Mouse (Mus musculus): ENCODE data around the gene 6430531B16Rik. TPM values are rescaled to one million over a fixed set of nuclear protein-coding genes. Genes with fewer than 3 reads are reported as not detected.

Gene 6430531B16Rik
- polyA plus RNA-seq, 1 experiment from 2014 or later = not detected

DNA sequence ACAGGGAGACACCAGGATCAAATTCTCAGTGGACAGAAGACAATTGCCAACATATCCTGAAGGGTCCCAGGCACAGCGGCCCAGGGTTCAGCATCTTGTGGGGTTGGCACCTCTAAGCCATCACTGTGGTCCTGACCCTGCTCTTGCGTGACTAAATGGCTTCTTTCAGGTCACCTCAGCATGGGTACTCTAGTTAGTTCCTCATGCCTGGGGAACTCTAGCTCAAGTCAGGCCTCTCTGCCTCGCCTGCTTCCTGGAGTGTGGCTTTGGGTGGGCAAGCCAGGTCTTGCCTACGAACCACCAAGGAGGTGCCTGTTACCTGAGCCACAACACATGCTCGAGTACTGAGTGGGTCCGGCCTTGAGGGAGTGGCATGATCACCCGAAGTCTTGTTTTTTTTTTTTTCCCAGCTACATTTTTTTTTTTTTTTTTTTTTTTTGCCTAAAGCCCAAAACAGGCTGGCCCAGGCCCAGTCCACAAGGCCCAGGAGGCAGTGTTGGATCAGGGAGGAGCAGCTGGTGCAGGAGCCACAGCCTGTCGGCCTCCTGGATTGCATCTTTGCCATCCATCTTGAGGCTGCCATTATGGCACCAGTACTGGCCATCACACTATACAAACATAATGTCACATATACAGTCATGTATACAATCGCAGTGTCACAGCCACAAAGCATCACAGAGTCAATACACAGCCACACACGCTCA is 8.2 kb downstream of the 6430531B16Rik start:
- ATAC-seq (ENCODE audit: insufficient number of reproducible peaks, insufficient read depth, low FRiP score, low read depth) = no peak
- Histone ChIP-seq H3K4me1 (ENCODE audit: control insufficient read depth in 2 of 2, insufficient read depth in 2 of 2, low read length in 2 of 2) (peaks cover 0 to 3% of the 10 kb centered on the region in 2 experiments; a peak in 2 of 4 replicates), H3K27ac (replicated peaks in 1 of 2; ENCODE audit: control insufficient read depth in 1 of 2, insufficient read depth in 1 of 2, low read depth in 2 of 2, low read length in 2 of 2) (no peak overlapping the region), H3K9ac (ENCODE audit: low read length) (no peak overlapping the region), H3K27me3 (ENCODE audit: control insufficient read depth, insufficient read depth, low read length) (peaks cover 14% of the 10 kb centered on the region; the same call in 1 of the 2 replicates), H3K4me2 (ENCODE audit: low read length) (no peak overlapping the region), H3K4me3 (ENCODE audit: control insufficient read depth in 1 of 2, insufficient read depth in 1 of 2, low read depth in 1 of 2, low read length in 2 of 2) (no peak overlapping the region), H3K9me3 (ENCODE audit: control insufficient read depth, low read length) (0 out of 2 replicates have a peak, but pooled peaks cover under 1% of the 10 kb centered on the region), H3K36me3 (ENCODE audit: control insufficient read depth, insufficient read depth, low read length) (no peaks in the 10 kb centered on the region)
- 81% methylated on average over 10 of the region's 10 CpGs for WGBS

DNA sequence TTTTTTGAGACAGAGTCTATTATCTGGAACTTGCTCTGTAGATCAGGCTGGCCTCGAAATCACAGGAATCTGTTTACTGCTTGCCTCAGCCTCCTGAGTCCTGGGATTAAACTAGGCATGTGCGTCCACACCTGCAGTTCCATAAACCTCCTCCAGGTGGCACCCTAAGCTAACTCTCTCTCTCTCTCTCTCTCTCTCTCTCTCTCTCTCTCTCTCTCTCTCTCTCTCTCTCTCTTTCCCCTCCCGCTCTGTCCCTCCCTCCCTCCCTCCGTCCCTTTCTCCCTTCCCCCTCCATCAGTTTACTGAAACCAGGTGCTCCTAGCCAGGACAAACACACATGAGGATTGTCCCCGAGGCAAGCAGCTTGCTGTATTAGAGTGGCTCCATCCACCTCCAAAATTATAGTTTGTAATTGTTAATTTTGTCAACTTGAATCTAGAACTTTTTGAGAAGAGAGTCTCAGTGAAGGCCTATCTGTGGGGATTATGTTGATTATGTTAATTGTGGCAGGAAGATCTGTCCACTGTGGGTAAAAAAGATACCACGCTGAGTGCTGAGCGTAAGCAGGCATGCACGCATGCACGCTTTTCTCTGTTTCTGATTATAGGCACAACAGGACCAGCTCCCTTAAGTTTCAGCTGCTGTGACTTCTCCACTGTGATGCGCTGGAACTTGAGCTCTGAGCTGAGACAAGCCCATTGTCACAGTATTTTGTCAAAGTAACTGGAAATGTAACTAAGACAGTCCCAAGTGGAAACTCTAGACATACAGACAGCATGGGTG is 9.0 kb downstream of the 6430531B16Rik start:
- WGBS = 46% methylated on average over 9 of the region's 10 CpGs
- Histone ChIP-seq H3K4me3 (ENCODE audit: control insufficient read depth in 1 of 2, insufficient read depth in 1 of 2, low read depth in 1 of 2, low read length in 2 of 2) (no peak overlapping the region), H3K4me2 (ENCODE audit: low read length) (no peak overlapping the region), H3K9ac (ENCODE audit: low read length) (no peak overlapping the region), H3K27ac (replicated peaks in 1 of 2; ENCODE audit: control insufficient read depth in 1 of 2, insufficient read depth in 1 of 2, low read depth in 2 of 2, low read length in 2 of 2) (no peak overlapping the region), H3K36me3 (ENCODE audit: control insufficient read depth, insufficient read depth, low read length) (no peaks in the 10 kb centered on the region), H3K4me1 (ENCODE audit: control insufficient read depth in 2 of 2, insufficient read depth in 2 of 2, low read length in 2 of 2) (peaks cover 0 to 3% of the 10 kb centered on the region in 2 experiments; a peak in 2 of 4 replicates), H3K9me3 (ENCODE audit: control insufficient read depth, low read length) (no peaks in the 10 kb centered on the region), H3K27me3 (ENCODE audit: control insufficient read depth, insufficient read depth, low read length) (peaks cover 18% of the 10 kb centered on the region; the same call in 1 of the 2 replicates)
- no peak for ATAC-seq (ENCODE audit: insufficient number of reproducible peaks, insufficient read depth, low FRiP score, low read depth)

DNA sequence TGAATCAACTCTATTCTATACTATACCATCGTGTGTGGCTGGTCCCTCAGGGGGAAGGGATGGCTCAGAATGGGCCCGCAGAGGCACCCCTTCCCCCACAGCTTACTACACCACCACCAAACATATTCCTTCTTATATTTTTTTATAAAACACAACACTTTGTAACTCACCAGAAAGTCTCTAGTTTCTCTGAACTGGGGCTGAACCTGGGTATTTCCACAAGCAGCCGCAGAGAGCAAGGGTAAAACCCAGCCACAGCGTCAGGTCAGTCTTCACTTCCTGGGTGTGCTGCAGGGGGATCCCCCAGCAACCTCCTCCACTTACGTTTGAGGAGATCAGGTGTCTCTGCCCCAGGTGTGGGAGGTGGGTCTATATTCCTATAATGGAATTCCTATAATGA is 10.1 kb downstream of the 6430531B16Rik start:
- Histone ChIP-seq H3K4me2 (ENCODE audit: low read length) (no peak overlapping the region), H3K36me3 (ENCODE audit: control insufficient read depth, insufficient read depth, low read length) (no peaks in the 10 kb centered on the region), H3K9ac (ENCODE audit: low read length) (no peak overlapping the region), H3K27ac (replicated peaks in 1 of 2; ENCODE audit: control insufficient read depth in 1 of 2, insufficient read depth in 1 of 2, low read depth in 2 of 2, low read length in 2 of 2) (no peak overlapping the region), H3K27me3 (ENCODE audit: control insufficient read depth, insufficient read depth, low read length) (peaks cover 18% of the 10 kb centered on the region; the same call in 1 of the 2 replicates), H3K4me1 (ENCODE audit: control insufficient read depth in 2 of 2, insufficient read depth in 2 of 2, low read length in 2 of 2) (no peaks in the 10 kb centered on the region), H3K9me3 (ENCODE audit: control insufficient read depth, low read length) (no peaks in the 10 kb centered on the region), H3K4me3 (ENCODE audit: control insufficient read depth in 1 of 2, insufficient read depth in 1 of 2, low read depth in 1 of 2, low read length in 2 of 2) (no peak overlapping the region)
- 52% methylated on average over 5 of the region's 5 CpGs for WGBS
- no peak for ATAC-seq (ENCODE audit: insufficient number of reproducible peaks, insufficient read depth, low FRiP score, low read depth)

DNA sequence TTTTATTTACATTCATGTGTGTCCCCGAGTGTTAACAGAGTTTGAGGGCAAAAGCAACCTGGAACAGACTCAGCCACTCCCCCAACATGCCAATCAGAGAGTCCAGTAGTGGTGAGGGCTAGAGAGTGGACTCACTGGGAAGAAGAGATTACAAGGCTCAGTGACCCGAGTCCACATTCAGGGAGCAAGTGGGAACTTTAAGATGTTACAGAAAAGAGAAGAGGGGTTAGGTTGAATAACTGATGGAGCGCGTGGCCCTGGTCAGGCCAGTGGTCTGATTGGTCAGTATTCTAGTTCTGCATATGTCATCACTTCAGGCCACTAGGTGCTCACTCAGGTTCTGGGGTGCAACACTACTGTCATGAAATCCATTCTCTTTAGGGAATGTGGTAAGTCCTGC is 11.4 kb downstream of the 6430531B16Rik start:
- no peak overlapping the region for H3K9ac ChIP-seq (ENCODE audit: low read length)
- 21% methylated on average over 4 of the region's 4 CpGs for WGBS
- no peak for ATAC-seq (ENCODE audit: insufficient number of reproducible peaks, insufficient read depth, low FRiP score, low read depth)
- no peak overlapping the region for H3K27ac ChIP-seq (replicated peaks in 1 of 2; ENCODE audit: control insufficient read depth in 1 of 2, insufficient read depth in 1 of 2, low read depth in 2 of 2, low read length in 2 of 2)
- no peak overlapping the region for H3K4me3 ChIP-seq (ENCODE audit: control insufficient read depth in 1 of 2, insufficient read depth in 1 of 2, low read depth in 1 of 2, low read length in 2 of 2)
- H3K4me1 ChIP-seq (ENCODE audit: control insufficient read depth in 2 of 2, insufficient read depth in 2 of 2, low read length in 2 of 2) = no peaks in the 10 kb centered on the region
- no peaks in the 10 kb centered on the region for H3K36me3 ChIP-seq (ENCODE audit: control insufficient read depth, insufficient read depth, low read length)
- no peak overlapping the region for H3K4me2 ChIP-seq (ENCODE audit: low read length)
- H3K9me3 ChIP-seq (ENCODE audit: control insufficient read depth, low read length) = no peaks in the 10 kb centered on the region
- peaks cover 18% of the 10 kb centered on the region; the same call in 1 of the 2 replicates for H3K27me3 ChIP-seq (ENCODE audit: control insufficient read depth, insufficient read depth, low read length)

DNA sequence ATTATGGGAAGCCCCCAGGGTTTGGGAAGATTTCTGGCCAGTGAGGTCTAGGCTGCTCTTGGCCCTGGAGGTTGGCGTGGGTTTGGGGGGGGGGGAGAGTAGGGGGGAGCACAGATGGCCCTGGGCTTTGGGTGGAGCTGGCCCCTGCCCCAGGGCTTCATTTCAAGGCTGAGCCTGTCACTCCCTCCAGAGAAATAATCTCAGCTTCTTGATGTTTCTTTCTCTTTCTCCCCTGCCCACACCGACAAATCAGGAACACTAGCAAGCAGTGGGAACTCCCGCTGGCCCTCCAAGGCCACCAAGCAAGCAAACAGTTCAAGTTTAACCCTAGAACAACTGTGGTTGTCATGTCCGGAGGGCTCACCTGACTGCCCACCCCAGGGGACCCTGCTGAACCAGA is 14.7 kb downstream of the 6430531B16Rik start:
- 51% methylated on average over 4 of the region's 4 CpGs for WGBS
- H3K27ac ChIP-seq (replicated peaks in 1 of 2; ENCODE audit: control insufficient read depth in 1 of 2, insufficient read depth in 1 of 2, low read depth in 2 of 2, low read length in 2 of 2) = no peak overlapping the region
- no peaks in the 10 kb centered on the region for H3K36me3 ChIP-seq (ENCODE audit: control insufficient read depth, insufficient read depth, low read length)
- no peak for ATAC-seq (ENCODE audit: insufficient number of reproducible peaks, insufficient read depth, low FRiP score, low read depth)
- no peak overlapping the region for H3K9ac ChIP-seq (ENCODE audit: low read length)
- no peak overlapping the region for H3K4me3 ChIP-seq (ENCODE audit: control insufficient read depth in 1 of 2, insufficient read depth in 1 of 2, low read depth in 1 of 2, low read length in 2 of 2)
- H3K4me2 ChIP-seq (ENCODE audit: low read length) = no peak overlapping the region
- H3K9me3 ChIP-seq (ENCODE audit: control insufficient read depth, low read length) = no peaks in the 10 kb centered on the region
- no peaks in the 10 kb centered on the region for H3K4me1 ChIP-seq (ENCODE audit: control insufficient read depth in 2 of 2, insufficient read depth in 2 of 2, low read length in 2 of 2)
- H3K27me3 ChIP-seq (ENCODE audit: control insufficient read depth, insufficient read depth, low read length) = 0 out of 2 replicates have a peak, but pooled peaks cover 18% of the 10 kb centered on the region

DNA sequence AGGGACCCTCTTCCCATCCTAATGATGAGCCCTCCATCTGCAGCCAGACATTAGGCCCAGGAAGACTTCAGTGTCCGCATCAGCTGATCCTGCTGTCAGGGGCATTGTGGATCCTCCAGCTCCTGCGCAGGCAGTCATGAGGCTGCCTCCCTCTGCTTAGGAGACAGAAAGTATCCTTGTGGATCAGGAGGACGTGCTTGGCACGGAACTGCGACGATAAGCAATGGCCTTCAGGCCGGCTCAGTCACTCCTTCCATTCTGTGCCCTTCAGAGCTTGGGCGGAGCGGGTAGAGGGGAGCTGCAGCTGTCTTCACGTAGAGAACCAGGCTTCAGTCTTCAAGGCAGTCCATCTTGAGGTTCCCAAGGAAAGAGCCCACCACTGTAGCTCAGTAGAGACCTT is 17.4 kb downstream of the 6430531B16Rik start:
- no peak overlapping the region for H3K4me2 ChIP-seq (ENCODE audit: low read length)
- no peak overlapping the region for H3K4me3 ChIP-seq (ENCODE audit: control insufficient read depth in 1 of 2, insufficient read depth in 1 of 2, low read depth in 1 of 2, low read length in 2 of 2)
- ATAC-seq (ENCODE audit: insufficient number of reproducible peaks, insufficient read depth, low FRiP score, low read depth) = no peak
- no peaks in the 10 kb centered on the region for H3K9me3 ChIP-seq (ENCODE audit: control insufficient read depth, low read length)
- peaks cover 6 to 9% of the 10 kb centered on the region in 2 experiments for H3K4me1 ChIP-seq (ENCODE audit: control insufficient read depth in 2 of 2, insufficient read depth in 2 of 2, low read length in 2 of 2)
- no peak overlapping the region for H3K9ac ChIP-seq (ENCODE audit: low read length)
- H3K36me3 ChIP-seq (ENCODE audit: control insufficient read depth, insufficient read depth, low read length) = no peaks in the 10 kb centered on the region
- H3K27me3 ChIP-seq (ENCODE audit: control insufficient read depth, insufficient read depth, low read length) = peaks cover 10% of the 10 kb centered on the region; the same call in 1 of the 2 replicates
- no peak overlapping the region for H3K27ac ChIP-seq (replicated peaks in 1 of 2; ENCODE audit: control insufficient read depth in 1 of 2, insufficient read depth in 1 of 2, low read depth in 2 of 2, low read length in 2 of 2)
- WGBS = 81% methylated on average over 10 of the region's 10 CpGs

DNA sequence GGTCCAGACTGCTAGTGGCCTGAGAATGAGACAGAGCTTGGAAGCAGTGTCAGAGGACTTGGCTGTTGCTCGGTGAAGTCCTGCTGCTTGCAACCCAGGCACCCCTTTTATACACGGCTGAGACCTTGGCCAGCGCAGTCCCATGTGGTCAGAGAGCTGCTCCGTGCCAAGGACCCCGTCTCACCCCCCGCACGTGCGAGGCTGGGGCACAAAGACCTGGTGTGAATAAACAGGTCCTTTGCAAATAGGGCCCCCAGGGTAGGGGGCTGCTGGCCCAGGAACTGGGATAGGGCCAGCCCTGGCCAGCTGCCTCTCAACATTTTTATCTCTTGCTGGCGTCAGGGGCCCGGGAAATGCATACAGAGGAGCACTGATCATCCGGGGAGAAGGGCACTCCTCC is 20.6 kb downstream of the 6430531B16Rik start:
- H3K4me2 ChIP-seq (ENCODE audit: low read length) = no peak overlapping the region
- H3K27ac ChIP-seq (replicated peaks in 1 of 2; ENCODE audit: control insufficient read depth in 1 of 2, insufficient read depth in 1 of 2, low read depth in 2 of 2, low read length in 2 of 2) = no peak overlapping the region
- peaks cover 5% of the 10 kb centered on the region for H3K27me3 ChIP-seq (ENCODE audit: control insufficient read depth, insufficient read depth, low read length)
- WGBS = 10% methylated on average over 11 of the region's 11 CpGs
- H3K4me1 ChIP-seq (ENCODE audit: control insufficient read depth in 2 of 2, insufficient read depth in 2 of 2, low read length in 2 of 2) = peaks cover 6 to 9% of the 10 kb centered on the region in 2 experiments
- H3K9me3 ChIP-seq (ENCODE audit: control insufficient read depth, low read length) = no peaks in the 10 kb centered on the region
- peak overlapping the region; percentile 40; the same call in 1 of the 2 replicates for H3K9ac ChIP-seq (ENCODE audit: low read length)
- ATAC-seq (ENCODE audit: insufficient number of reproducible peaks, insufficient read depth, low FRiP score, low read depth) = no peak
- H3K36me3 ChIP-seq (ENCODE audit: control insufficient read depth, insufficient read depth, low read length) = no peaks in the 10 kb centered on the region
- H3K4me3 ChIP-seq (ENCODE audit: control insufficient read depth in 1 of 2, insufficient read depth in 1 of 2, low read depth in 1 of 2, low read length in 2 of 2) = no peak overlapping the region

All from heart, embryonic 14.5 days (tissue).